Mouse (Mus musculus) gastrocnemius, adult 8-10 months (tissue): ENCODE measurements around the gene Myb. TPM values are rescaled to one million over a fixed set of nuclear protein-coding genes. Genes with fewer than 3 reads are reported as not detected.

Source experiments
- DNase-seq, 2 experiments: peaks; one replicate each; pipeline ENCODE4 v3.0.0; 2022; ENCODE audit warnings: low spot score in 2 of 2
- total RNA-seq, 4 experiments: library from RNA; stranded (reverse); gene quantifications; 2 replicates each; pipeline ENCODE4 v1.2.4; 2022

The Myb gene
- total RNA-seq, 4 experiments from 2014 or later = 0.19 TPM; not detected in 3

DNA sequence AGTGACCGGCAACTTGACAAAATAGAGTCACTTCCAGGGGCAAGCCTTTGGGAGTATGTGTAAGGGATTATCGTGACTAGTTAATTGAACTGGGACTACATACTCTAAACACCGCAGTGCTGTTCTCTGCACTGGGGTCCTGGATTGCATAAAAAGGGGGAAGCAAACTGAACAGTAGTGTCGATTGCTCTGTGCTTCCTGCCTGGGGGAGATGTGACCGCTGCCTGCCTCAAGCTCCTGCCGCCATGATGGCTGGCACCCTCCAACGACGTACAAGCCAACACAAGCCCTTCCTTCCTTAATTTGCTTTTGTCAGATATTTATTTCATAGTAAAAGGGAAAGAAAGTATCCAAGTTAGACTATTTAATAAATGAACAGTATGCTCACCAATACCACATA, 25.5 kb downstream of the Myb start:
- no peak for DNase-seq

DNA sequence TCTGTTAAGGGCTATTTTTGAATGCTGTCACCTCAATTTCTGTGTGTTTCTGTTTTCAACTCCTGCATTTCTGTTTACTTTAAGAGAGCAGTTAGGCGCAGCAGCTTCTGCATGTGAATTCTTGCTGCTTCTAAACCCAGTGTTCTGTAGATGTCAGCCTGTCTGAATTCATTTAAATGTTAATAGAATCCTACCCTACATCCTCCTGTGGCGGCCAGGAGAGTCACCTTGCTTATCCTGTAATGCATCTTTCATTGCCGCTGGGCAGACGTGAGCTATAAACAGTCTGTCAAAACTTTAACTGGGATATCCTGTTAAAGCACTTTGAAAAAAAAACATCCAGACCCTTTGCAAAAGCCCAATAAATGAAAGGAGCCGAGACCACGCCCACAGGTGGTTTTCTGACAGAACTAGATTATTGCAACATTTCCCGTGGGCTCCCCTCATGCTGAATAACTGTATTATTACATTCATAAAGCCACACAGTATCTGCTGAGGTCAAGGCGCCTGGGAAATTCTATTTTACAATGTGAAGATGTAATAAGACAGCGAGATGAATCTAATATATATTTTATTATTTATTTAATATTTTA, 29.8 kb downstream of the Myb start:
- DNase-seq = no peak

DNA sequence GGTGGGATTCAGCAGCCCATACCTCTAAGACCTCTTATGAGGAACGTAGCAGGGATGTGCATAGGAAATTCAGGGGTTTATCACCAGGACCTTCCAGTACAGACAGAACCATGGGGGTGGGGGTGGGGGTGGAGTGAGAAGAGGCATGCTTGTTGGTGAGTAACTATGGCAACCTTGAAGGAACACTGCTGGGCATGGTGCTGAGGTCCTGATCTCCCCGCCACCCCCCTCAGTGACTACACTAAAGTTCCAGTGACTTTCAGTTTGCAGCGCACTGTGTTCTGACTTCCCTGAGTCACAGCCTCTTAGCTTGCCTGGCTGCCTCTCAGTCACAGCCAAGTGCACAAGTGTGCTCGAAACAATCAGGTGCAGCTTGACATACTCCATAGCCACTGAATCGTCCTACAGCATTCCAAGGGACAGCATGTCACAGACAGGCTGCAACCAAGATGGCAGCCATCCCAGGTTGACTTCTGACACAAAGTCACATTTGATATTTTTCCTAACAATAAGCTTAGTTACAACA, 32.6 kb downstream of the Myb start:
- no peak for DNase-seq

DNA sequence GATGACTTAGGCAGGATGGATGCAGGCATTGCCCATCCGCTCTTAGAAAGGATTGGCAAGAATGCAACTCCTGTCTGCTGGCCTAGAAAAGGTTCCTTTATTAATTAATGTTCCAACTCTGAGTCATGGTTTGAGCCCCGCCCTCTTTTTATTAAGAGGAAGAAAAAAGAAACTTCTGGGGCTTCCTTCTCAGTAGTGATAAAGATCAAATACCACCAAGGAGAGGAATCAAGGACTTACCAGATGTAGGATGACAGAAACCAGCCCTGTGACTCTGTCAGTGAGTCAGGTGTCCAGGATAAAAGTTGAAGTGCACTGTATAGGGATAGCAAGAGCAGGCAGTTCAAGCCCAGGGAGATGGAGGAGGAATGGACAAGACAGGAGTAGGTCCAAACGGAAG, 42.4 kb downstream of the Myb start:
- no peak for DNase-seq

- no peak for DNase-seq
Observed at GRCm38 (mm10) chr10:21114459-21114858, 46.3 kb downstream of the Myb start.

GRCm38 (mm10) chr10:21112689-21113088, 48.1 kb downstream of the Myb start:
- no peak for DNase-seq

DNA sequence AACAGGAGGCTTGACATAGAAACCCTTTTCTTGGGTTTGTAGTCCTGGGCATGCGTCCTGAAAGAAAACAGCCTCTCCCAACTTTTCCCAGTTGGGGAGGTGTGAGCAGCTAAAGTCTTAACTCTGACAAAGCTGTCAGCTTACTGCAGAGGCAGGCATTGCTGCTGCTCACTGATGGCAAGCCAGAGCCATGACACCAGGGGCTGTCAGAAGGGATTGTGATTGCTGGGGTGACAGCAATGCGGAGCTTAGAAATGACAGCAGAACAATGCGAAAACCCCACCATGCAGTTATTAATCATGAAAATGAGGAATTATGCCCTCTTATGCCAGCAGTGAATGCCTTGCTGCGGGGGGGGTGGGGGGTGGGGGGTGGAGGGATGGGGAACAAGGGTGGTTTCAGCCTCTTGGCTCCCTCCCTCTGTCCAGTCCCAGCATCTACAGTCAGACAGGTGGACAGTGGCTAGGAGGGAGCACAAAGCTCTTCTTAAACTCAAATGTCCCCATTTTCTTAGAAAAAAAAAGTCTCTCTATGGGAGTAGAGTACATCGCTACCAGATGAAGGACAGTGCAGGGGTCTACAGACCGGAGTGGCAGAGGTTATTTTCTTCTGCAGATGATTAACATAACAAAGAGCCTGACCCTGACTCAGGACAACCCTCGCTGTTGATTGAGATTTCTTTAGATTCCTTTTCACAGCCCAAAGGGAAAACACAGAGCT, 51.3 kb downstream of the Myb start:
- no peak for DNase-seq

GRCm38 (mm10) chr10:21108796-21109195, 52.0 kb downstream of the Myb start:
- DNase-seq = no peak

DNA sequence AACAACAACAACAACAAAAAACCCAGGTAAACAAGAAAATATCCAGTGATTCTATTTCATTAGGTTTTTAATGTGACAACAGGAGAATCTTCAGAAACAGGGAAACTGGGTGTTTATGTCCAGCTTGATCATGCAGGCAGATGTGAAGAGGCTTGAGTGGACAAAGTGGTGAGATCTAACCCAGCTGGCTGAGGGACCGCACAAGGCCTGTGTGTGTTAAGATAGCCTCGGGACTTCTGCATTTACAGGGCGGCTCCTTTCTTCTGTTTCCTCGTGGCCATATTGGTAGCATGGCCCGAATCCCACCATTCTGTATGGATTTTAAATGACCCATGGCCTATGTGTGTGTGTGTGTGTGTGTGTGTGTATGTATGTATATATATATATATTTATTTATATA, 52.6 kb downstream of the Myb start:
- DNase-seq = no peak

- DNase-seq = no peak
Observed at GRCm38 (mm10) chr10:21105206-21105605, 55.6 kb downstream of the Myb start.

- DNase-seq = no peak
Observed at GRCm38 (mm10) chr10:21102689-21103088, 58.1 kb downstream of the Myb start.

DNA sequence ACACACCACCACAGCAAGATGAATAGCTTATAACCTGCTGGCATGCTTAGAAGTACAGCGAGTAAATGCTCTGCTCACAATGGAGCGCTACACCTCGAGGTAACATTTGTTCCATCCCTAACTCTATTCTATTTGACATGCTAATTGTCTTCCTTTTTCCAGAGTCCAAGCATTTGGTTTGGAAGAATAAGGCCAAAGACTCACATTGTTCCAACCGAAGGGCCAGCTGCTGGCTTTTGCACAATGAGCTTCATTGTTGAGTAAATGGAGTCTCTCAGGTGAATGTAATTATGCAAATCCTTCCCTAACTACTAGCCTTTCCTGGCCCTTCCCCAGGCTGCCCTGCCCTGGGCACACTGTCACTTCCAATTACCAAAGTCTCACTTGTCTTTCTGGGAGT, 58.8 kb downstream of the Myb start:
- DNase-seq = no peak

DNA sequence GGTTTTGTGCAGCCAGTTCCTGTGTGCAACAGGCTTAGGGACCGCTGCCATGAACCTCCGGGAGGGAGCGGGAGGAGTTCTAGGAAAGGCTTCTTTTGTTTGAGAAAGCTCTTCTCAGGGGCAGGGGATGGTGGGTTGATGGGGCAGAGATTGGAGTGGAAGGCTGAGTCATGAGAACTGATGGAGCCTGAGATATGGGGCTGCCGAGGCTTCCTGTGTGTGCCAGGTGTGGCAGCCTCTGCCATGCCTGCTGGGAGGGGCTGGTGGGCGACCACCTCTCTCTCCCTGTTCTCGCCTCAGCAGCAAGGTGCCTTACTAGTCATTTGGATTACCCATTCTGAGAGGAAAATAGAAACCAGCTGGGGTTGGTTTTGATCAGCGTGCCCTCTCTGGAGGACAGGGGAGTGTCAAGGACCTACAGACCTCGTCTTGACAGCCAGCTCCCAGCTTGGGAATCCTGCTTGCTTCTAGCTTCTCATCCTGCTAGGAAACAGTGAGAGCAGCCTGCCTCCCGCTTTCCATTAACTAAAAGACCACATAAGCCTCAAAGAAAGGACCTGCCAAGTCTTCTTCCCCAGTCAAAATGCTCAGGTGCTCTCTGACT, 60.0 kb downstream of the Myb start:
- no peak for DNase-seq

- no peak for DNase-seq
Observed at GRCm38 (mm10) chr10:21099515-21099914, 61.3 kb downstream of the Myb start.

DNA sequence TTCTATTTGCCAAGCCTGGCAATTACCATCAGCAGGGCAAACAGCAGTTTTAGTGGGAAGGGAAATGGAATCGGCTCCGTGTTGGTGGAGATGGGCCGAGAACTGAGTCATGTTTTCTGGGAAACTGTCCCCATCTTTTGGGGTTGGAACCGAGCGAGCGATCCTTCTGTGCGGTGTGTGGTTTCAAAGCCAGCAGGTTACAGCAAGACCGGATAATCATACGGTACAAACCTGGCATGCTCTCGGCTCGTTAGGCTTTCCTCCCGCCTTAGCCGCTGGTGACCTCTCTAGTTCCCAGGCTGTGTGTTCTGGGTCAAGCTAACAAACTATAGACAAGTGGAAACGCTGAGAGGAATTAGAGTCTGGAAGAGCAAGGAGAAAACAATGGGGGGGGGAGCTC, 65.2 kb downstream of the Myb start:
- no peak for DNase-seq

DNA sequence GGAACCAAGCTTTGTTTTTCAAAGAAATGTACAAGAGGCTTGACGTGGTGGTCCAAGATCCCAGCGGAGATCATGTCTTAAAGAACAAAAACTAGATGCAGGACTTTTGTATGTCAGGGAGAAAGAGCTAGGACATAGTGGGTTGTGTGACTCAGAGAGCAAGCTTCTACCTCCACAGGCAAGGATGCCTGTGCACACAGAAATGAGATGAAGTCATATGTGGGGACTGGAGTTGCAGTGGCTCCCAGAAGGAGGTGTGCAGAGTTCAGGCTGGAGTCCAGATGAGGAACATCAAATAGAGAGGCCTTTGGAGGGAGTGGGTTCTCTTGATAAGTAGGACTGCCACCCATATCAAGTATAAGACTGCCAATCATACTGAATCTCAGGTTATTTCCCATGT, 65.9 kb downstream of the Myb start:
- DNase-seq = no peak

GRCm38 (mm10) chr10:21093301-21093700, 67.5 kb downstream of the Myb start:
- DNase-seq = no peak

DNA sequence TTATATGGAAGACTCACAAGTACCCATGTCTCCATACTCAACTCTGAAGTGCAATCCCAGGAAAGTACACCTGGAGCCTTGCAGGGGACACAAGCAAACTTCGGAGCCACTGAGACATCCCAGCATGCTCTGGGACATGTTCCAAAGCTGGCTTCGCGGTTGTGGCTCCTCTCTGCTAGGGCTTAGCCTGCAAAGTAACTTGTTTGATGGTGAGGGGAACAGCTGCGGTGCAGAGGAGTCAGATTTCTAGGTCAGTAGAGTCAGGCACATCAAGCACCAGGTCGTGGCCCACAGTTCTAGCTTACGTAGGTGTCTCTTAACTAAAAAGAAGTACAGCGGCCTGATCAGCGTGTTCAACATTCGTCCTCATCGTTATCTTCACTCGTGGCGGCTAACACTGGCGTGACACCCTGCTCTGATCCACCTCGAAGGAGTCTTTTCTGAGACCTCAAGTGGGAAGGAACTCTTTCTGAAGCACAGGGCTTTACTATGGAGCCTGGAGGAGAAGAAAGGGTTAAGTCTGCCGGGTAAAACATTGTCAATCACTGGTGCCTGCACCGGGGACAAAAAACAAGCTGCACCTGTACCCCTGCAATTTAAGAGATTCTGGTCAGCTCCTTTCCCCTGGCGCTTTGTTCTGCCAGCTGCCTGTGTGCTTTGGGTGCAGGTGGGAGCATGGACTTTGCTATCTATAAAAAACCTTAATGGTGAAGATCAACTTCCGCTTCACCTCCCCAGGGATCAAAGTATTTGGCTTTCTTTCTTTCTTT, 68.1 kb downstream of the Myb start:
- no peak for DNase-seq

GRCm38 (mm10) chr10:21090922-21091700, 69.7 kb downstream of the Myb start:
- no peak for DNase-seq

- no peak for DNase-seq
Observed at GRCm38 (mm10) chr10:21089541-21089940, 71.2 kb downstream of the Myb start.

GRCm38 (mm10) chr10:21087614-21088232, 73.1 kb downstream of the Myb start:
- no peak for DNase-seq
